Mouse (Mus musculus) liver, embryonic 11.5 days (tissue): ENCODE measurements around the gene Slc7a1. TPM values are rescaled to one million over a fixed set of nuclear protein-coding genes. Genes with fewer than 3 reads are reported as not detected.
A peak's percentile ranks its signal among the peaks of the same experiment; 100 is the strongest.

Experiments
- ATAC-seq: fragments of 200-750 bp; cut with Nextera tagmentation; replicated peaks from 2 replicates; pipeline ENCODE4 v1.8.0; 2017; ENCODE audit warnings: moderate number of reproducible peaks, mild to moderate bottlenecking, moderate TSS enrichment, moderate library complexity; ENCODE audit not compliant: low FRiP score
- DNase-seq: peaks from one replicate; pipeline ENCODE4 v3.0.0-alpha.2; 2017; ENCODE audit warnings: low spot score
- H3K27ac ChIP-seq: fragments of 300-500 bp; sonication (generic); 2 replicates; pipeline ENCODE4 v1.5.1; 2014; ENCODE audit warnings: mild to moderate bottlenecking, low read depth, low read length, control low read depth
- H3K27me3 ChIP-seq: fragments of 300-500 bp; sonication (generic); replicated peaks from 2 replicates; pipeline ENCODE4 v1.6.1; 2014; ENCODE audit warnings: low read length, mixed read lengths; ENCODE audit not compliant: control insufficient read depth, insufficient read depth
- H3K36me3 ChIP-seq: fragments of 300-500 bp; sonication (generic); 2 replicates; pipeline ENCODE4 v1.6.1; 2014; ENCODE audit warnings: mild to moderate bottlenecking, low read length, moderate library complexity, mixed read lengths; ENCODE audit not compliant: control insufficient read depth, insufficient read depth
- H3K4me1 ChIP-seq: fragments of 300-500 bp; sonication (generic); replicated peaks from 2 replicates; pipeline ENCODE4 v1.6.1; 2014; ENCODE audit warnings: low read length, mixed read lengths; ENCODE audit not compliant: control insufficient read depth, insufficient read depth
- H3K4me2 ChIP-seq: fragments of 300-500 bp; sonication (generic); 2 replicates; pipeline ENCODE4 v1.6.1; 2014; ENCODE audit warnings: mild to moderate bottlenecking, control low read depth, moderate library complexity
- H3K4me3 ChIP-seq: fragments of 300-500 bp; sonication (generic); 2 replicates; pipeline ENCODE4 v1.5.1; 2014; ENCODE audit warnings: low read depth, low read length, control low read depth
- H3K9ac ChIP-seq: fragments of 300-500 bp; sonication (generic); 2 replicates; pipeline ENCODE4 v1.6.1; 2014; ENCODE audit warnings: low read depth, low read length, control low read depth
- H3K9me3 ChIP-seq: fragments of 300-500 bp; sonication (generic); 2 replicates; pipeline ENCODE4 v1.6.1; 2016; ENCODE audit warnings: low read length, inconsistent platforms, mixed read lengths; ENCODE audit not compliant: control insufficient read depth
- WGBS: fragments of 180-500 bp; shearing (Covaris S2); extraction: QIAGEN DNeasy Blood & Tissue Kit; methylation state at CpG from one replicate; pipeline ENCODE4 v1.1.7; 2014; 5-methylcytosine and 5-hydroxymethylcytosine counted together
- polyA plus RNA-seq: library from polyadenylated mRNA; unstranded; fragments of >200 nt; fragmentation: Nextera tagmentation; extraction: Ambion mirVana; gene quantifications from 2 replicates; pipeline ENCODE4 v1.2.1, GENCODE M21; 2014

Slc7a1 gene
- polyA plus RNA-seq, 1 experiment from 2014 or later = 63.4 TPM

DNA sequence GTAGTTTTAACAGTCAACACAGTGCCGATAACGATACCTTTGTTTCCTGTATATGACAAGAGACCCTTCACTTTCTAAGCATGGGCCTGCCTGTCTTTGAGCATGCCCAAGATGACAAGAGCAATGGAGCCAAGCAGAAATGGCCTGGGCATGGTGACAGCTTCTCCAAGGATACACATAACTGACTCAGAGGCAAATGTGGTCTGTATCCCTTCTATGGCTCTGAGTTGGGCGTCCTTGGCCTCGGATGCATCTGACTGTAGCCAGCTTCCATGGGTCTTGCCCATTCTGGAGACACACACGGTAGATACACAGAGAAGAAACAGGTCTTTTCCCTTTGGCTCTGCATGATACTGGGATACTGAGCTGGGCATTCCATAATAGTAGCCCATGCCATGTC lies 84.8 kb downstream of the Slc7a1 start:
- ATAC-seq = no peak
- H3K36me3 ChIP-seq = no peaks in the 10 kb centered on the region
- 87% methylated on average over 5 of the region's 5 CpGs for WGBS
- H3K9me3 ChIP-seq = no peaks in the 10 kb centered on the region
- no peak overlapping the region for H3K4me2 ChIP-seq
- no peak overlapping the region for H3K9ac ChIP-seq
- no peaks in the 10 kb centered on the region for H3K4me1 ChIP-seq
- no peak for DNase-seq
- no peak overlapping the region for H3K4me3 ChIP-seq
- no peak overlapping the region for H3K27ac ChIP-seq
- H3K27me3 ChIP-seq = no peaks in the 10 kb centered on the region

DNA sequence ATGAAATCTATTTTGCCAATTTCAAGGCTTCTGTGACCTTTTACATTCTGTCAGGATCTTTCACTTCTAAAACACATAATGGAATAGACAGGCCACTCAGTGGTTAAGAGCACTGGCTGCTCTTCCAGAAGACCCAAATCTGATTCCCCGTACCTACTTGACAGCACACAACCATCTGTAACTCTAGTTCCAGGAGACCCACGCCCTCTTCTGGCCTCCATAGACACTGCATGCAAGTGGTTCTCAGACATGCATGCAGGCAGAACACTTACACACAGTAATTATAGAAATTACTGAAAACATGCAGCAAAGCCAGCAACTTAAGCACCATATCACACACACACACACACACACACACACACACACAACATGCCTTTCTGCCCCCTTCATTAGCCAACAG lies 87.3 kb downstream of the Slc7a1 start:
- H3K4me3 ChIP-seq = no peak overlapping the region
- H3K27ac ChIP-seq = no peak overlapping the region
- H3K4me2 ChIP-seq = no peak overlapping the region
- ATAC-seq (no peak), DNase-seq (no peak)
- no peaks in the 10 kb centered on the region for H3K9me3 ChIP-seq
- H3K4me1 ChIP-seq = no peaks in the 10 kb centered on the region
- no peaks in the 10 kb centered on the region for H3K27me3 ChIP-seq
- 53% methylated on average over 2 of the region's 2 CpGs for WGBS
- no peak overlapping the region for H3K9ac ChIP-seq
- H3K36me3 ChIP-seq = no peaks in the 10 kb centered on the region

DNA sequence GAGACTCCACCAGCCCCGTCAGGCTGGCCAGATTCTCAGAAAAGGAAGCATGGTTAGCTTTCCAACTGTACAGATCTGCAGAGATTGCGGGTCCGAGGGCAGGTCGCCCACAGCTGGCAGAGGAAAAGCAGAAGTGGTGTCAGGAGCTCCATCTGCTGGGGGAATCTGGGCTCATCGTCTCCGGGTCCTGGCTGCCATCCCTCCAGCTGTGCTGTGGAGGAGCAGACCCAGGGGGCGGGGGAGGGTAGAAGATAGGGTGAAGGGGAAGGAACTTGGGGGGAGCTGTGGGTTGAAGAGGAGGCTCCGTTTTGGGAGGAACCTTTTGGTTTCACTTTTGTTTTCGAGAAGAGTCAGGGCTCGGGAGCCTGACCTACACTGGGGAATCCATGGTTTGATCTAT lies 88.9 kb downstream of the Slc7a1 start:
- no peaks in the 10 kb centered on the region for H3K4me1 ChIP-seq
- no peak overlapping the region for H3K27ac ChIP-seq
- no peak overlapping the region for H3K4me2 ChIP-seq
- 55% methylated on average over 10 of the region's 10 CpGs for WGBS
- H3K9ac ChIP-seq = no peak overlapping the region
- no peak overlapping the region for H3K4me3 ChIP-seq
- DNase-seq (no peak), ATAC-seq (no peak)
- no peaks in the 10 kb centered on the region for H3K36me3 ChIP-seq
- H3K27me3 ChIP-seq = no peaks in the 10 kb centered on the region
- H3K9me3 ChIP-seq = no peaks in the 10 kb centered on the region

DNA sequence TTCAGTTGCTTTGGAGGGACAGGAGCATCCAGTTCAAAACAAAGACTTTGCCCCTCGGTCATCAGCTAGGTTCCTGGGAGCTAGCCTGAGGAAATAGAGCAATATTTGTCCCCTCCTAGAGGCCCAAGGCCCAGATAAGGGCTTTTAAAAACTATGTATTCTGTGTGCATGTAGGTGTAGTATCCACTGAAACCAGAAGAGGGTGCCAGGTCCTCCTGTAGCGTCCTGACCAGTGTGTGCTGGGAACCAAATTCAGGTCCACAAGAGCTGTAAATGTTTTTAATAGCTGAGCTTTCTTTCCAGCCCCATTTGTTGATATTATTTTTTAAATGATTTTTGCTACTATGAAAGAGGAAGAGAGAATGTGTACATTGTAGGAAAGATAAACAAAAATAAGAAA lies 95.6 kb downstream of the Slc7a1 start:
- no peaks in the 10 kb centered on the region for H3K27me3 ChIP-seq
- H3K4me3 ChIP-seq = no peak overlapping the region
- DNase-seq (no peak), ATAC-seq (no peak)
- no peaks in the 10 kb centered on the region for H3K4me1 ChIP-seq
- H3K36me3 ChIP-seq = no peaks in the 10 kb centered on the region
- H3K9ac ChIP-seq = no peak overlapping the region
- H3K9me3 ChIP-seq = no peaks in the 10 kb centered on the region
- 71% methylated on average over 2 of the region's 2 CpGs for WGBS
- H3K27ac ChIP-seq = no peak overlapping the region
- H3K4me2 ChIP-seq = no peak overlapping the region

DNA sequence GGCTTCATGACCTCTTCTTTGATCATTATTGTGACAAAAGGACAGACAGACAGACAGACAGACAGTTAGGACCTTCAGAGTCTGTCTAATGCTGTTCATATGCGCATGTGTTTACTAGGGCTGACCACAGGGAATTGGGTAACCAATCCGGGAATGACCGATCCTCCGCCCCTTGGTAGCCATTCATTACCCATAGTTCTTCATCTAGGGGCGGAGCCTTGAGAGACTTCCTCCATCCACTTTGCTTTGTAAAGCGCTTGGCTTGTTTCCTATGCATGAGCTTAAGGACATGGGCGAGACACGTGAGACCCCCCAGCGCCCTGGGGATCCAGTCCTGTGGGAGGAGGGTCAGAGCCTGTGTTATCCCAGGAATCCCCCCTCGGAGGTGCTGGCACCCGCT lies 96.7 kb downstream of the Slc7a1 start:
- ATAC-seq (no peak; the same call in 1 of the 2 replicates), DNase-seq (no peak)
- Histone ChIP-seq H3K4me3 (peak overlapping the region; percentile 22; the same call in 1 of the 2 replicates), H3K27ac (no peak overlapping the region), H3K9me3 (no peaks in the 10 kb centered on the region), H3K4me2 (peak overlapping the region; percentile 10; the same call in 1 of the 2 replicates), H3K36me3 (no peaks in the 10 kb centered on the region), H3K27me3 (no peaks in the 10 kb centered on the region), H3K9ac (no peak overlapping the region), H3K4me1 (no peaks in the 10 kb centered on the region)
- WGBS = 72% methylated on average over 11 of the region's 11 CpGs

DNA sequence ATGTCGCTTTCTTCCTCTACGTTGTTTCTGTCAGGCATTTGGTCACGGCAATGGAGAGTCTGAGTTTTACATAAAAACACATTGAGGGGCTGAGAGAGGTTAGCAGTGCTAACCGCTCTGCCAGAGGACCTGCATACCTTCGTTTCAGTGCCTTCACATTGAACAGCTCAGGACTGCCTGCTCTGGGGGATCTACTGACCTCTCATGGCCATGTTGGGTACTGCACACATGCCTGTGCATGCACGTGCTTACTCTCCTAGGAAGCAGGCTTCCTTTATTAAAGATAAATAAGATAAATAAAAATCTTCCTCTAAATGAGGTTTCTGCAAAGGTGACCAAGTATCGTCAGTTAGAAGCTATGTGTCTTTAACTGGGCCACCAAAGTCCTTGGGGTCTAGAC lies 106.4 kb downstream of the Slc7a1 start:
- 83% methylated on average over 7 of the region's 7 CpGs for WGBS
- no peak for DNase-seq
- no peak overlapping the region for H3K4me3 ChIP-seq
- H3K27me3 ChIP-seq = no peaks in the 10 kb centered on the region
- no peaks in the 10 kb centered on the region for H3K9me3 ChIP-seq
- ATAC-seq = no peak
- H3K36me3 ChIP-seq = no peaks in the 10 kb centered on the region
- H3K27ac ChIP-seq = no peak overlapping the region
- H3K4me2 ChIP-seq = no peak overlapping the region
- H3K4me1 ChIP-seq = no peaks in the 10 kb centered on the region
- H3K9ac ChIP-seq = no peak overlapping the region

DNA sequence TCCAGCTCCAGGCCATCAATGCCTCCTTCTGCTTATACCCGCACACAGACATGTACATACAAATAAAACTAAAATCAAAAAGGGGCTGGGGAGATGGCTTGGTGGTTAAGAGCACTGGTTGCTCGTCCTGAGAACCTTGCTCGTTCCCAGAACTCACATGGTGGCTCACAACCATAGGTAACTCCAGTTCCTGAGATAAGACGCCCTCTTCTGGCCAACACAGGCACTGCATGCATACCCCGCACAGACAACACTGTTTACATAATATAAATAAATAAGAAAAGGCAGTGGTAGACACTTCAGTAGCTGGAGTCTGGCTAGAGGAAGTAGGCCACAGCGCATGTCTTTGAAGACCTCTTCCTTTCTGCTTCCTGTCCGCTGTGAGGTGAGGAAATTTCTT lies 106.8 kb downstream of the Slc7a1 start:
- WGBS = 71% methylated on average over 7 of the region's 7 CpGs
- no peak for ATAC-seq

DNA sequence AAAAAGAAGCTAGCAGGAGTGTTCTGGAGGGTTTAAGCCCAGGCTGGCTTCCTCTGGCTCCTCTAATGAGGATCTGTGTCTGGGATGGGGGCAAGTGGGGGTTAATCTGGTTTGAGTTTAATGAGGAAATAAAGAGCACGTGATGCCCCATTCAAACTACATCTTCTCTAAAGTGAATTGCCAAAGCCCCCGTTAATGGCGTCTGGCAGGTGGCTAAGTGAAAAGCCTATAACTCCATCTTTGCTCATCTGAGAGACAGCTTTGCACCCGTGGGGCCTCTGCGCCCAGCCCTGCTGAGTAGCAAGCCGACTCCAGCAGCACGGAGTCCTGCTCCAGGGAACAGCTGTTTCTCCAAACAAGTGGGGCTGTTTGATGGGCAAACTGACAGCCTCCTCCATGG lies 109.8 kb downstream of the Slc7a1 start:
- DNase-seq (no peak), ATAC-seq (no peak)
- H3K27me3 ChIP-seq = no peaks in the 10 kb centered on the region
- no peaks in the 10 kb centered on the region for H3K36me3 ChIP-seq
- H3K27ac ChIP-seq = no peak overlapping the region
- H3K4me2 ChIP-seq = no peak overlapping the region
- no peak overlapping the region for H3K4me3 ChIP-seq
- no peaks in the 10 kb centered on the region for H3K9me3 ChIP-seq
- WGBS = 80% methylated on average over 7 of the region's 7 CpGs
- no peak overlapping the region for H3K9ac ChIP-seq
- H3K4me1 ChIP-seq = no peaks in the 10 kb centered on the region

More for the DNA sequence above, 106.8 kb downstream of the Slc7a1 start:
- Histone ChIP-seq H3K36me3 (no peaks in the 10 kb centered on the region), H3K4me1 (no peaks in the 10 kb centered on the region), H3K9me3 (no peaks in the 10 kb centered on the region), H3K4me2 (no peak overlapping the region), H3K27ac (no peak overlapping the region), H3K4me3 (no peak overlapping the region), H3K9ac (no peak overlapping the region), H3K27me3 (no peaks in the 10 kb centered on the region)
- DNase-seq = no peak

DNA sequence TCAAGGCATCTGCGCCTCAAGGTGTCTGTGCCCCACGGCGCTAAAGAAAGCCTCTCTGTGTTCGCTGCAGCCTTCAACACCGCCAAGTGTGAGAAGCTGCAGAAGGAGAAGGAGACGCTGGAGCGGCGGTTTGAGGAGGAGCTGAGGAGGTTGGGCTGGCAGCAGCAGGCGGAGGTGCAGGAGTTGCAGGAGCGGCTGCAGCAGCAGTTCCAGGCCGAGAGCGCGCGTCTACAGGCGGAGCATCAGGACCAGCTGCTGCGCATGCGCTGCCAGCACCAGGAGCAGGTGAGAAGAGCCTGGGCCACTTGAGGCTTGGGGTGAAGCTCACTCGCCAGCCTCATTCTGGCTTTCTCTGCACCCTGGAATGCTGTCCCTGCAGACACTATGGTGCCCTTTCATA lies 110.9 kb downstream of the Slc7a1 start:
- Histone ChIP-seq H3K4me1 (no peaks in the 10 kb centered on the region), H3K9me3 (no peaks in the 10 kb centered on the region), H3K27ac (no peak overlapping the region), H3K27me3 (no peaks in the 10 kb centered on the region), H3K9ac (no peak overlapping the region), H3K4me3 (no peak overlapping the region), H3K36me3 (no peaks in the 10 kb centered on the region), H3K4me2 (no peak overlapping the region)
- DNase-seq = no peak
- WGBS = 62% methylated on average over 18 of the region's 18 CpGs
- ATAC-seq = no peak
